Mouse (Mus musculus): Measurements from ENCODE around the gene Tyro3. TPM values are rescaled to one million over a fixed set of nuclear protein-coding genes. Genes with fewer than 3 reads are reported as not detected.

The Tyro3 gene
- polyA plus RNA-seq, 2 experiments, result 0.65 to 0.71 TPM

- TF ChIP-seq CTCF (IDR thresholded peaks at IDR 0.05; ENCODE audit: low read depth) (no peak), EP300 (IDR thresholded peaks at IDR 0.05; ENCODE audit: low read depth) (no peak)
- WGBS (ENCODE audit: insufficient replicate concordance), result 50% methylated on average over 5 of the region's 5 CpGs
- Histone ChIP-seq H3K4me1 (replicated peaks; ENCODE audit: control insufficient read depth in 2 of 2, insufficient read depth in 2 of 2, low read length in 1 of 2) (peaks cover 0 to 2% of the 10 kb centered on the region in 2 experiments; a peak in 2 of 4 replicates), H3K27ac (no peak overlapping the region), H3K27me3 (ENCODE audit: control insufficient read depth, insufficient read depth, low read length) (peaks cover 26% of the 10 kb centered on the region), H3K4me2 (ENCODE audit: low read depth) (no peak overlapping the region), H3K36me3 (replicated peaks; ENCODE audit: control insufficient read depth, insufficient read depth, low read depth) (no peaks in the 10 kb centered on the region), H3K9me3 (ENCODE audit: control insufficient read depth, low read length) (no peaks in the 10 kb centered on the region), H3K4me3 (ENCODE audit: insufficient read depth in 1 of 2, low read depth in 2 of 2, low read length in 2 of 2) (no peak overlapping the region), H3K9ac (replicated peaks) (no peak overlapping the region)
- DNase-seq (ENCODE audit: low read depth in 3 of 3, low spot score in 3 of 3), result no peak
- ATAC-seq (ENCODE audit: insufficient read depth), result no peak
Observed at GRCm38 (mm10) chr2:119804275-119804628, 6.7 kb downstream of the Tyro3 start.

GRCm38 (mm10) chr2:119804776-119805175 lies 7.2 kb downstream of the Tyro3 start:
- no peak overlapping the region for H3K9ac ChIP-seq (replicated peaks)

DNA sequence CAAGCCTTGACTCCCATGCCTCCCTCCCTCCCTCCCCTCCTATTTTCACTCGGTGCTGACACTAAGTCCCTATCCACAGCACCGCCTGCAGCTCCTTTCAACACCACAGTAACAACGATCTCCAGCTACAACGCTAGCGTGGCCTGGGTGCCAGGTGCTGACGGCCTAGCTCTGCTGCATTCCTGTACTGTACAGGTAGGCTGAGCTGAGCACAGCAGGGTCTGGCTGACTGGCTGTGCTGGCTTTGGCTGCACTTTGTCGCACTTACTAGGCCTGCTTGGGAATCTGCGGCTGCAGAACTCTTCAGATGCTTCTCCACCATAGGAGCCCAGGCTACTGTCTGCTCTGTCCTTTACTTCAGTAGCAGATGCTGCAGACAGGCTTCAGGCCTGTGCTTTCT lies 8.0 kb downstream of the Tyro3 start:
- ATAC-seq (ENCODE audit: insufficient read depth), result no peak
- Histone ChIP-seq H3K27ac (no peak overlapping the region), H3K9ac (replicated peaks) (no peak overlapping the region), H3K27me3 (ENCODE audit: control insufficient read depth, insufficient read depth, low read length) (peaks cover 13% of the 10 kb centered on the region), H3K4me2 (ENCODE audit: low read depth) (no peak overlapping the region), H3K36me3 (replicated peaks; ENCODE audit: control insufficient read depth, insufficient read depth, low read depth) (no peaks in the 10 kb centered on the region), H3K9me3 (ENCODE audit: control insufficient read depth, low read length) (no peaks in the 10 kb centered on the region), H3K4me3 (ENCODE audit: insufficient read depth in 1 of 2, low read depth in 2 of 2, low read length in 2 of 2) (no peak overlapping the region), H3K4me1 (replicated peaks; ENCODE audit: control insufficient read depth in 2 of 2, insufficient read depth in 2 of 2, low read length in 1 of 2) (peaks cover 0 to 2% of the 10 kb centered on the region in 2 experiments; a peak in 1 of 4 replicates)
- TF ChIP-seq CTCF (IDR thresholded peaks at IDR 0.05; ENCODE audit: low read depth) (no peak), EP300 (IDR thresholded peaks at IDR 0.05; ENCODE audit: low read depth) (no peak)
- 64% methylated on average over 8 of the region's 8 CpGs for WGBS (ENCODE audit: insufficient replicate concordance)
- no peak for DNase-seq (ENCODE audit: low read depth in 3 of 3, low spot score in 3 of 3)

More at GRCm38 (mm10) chr2:119804776-119805175, 7.2 kb downstream of the Tyro3 start:
- Histone ChIP-seq H3K27me3 (ENCODE audit: control insufficient read depth, insufficient read depth, low read length) (peaks cover 20% of the 10 kb centered on the region), H3K36me3 (replicated peaks; ENCODE audit: control insufficient read depth, insufficient read depth, low read depth) (no peaks in the 10 kb centered on the region), H3K4me2 (ENCODE audit: low read depth) (no peak overlapping the region), H3K27ac (no peak overlapping the region), H3K4me3 (ENCODE audit: insufficient read depth in 1 of 2, low read depth in 2 of 2, low read length in 2 of 2) (no peak overlapping the region), H3K4me1 (replicated peaks; ENCODE audit: control insufficient read depth in 2 of 2, insufficient read depth in 2 of 2, low read length in 1 of 2) (peaks cover 0 to 2% of the 10 kb centered on the region in 2 experiments; a peak in 2 of 4 replicates), H3K9me3 (ENCODE audit: control insufficient read depth, low read length) (no peaks in the 10 kb centered on the region)
- no peak for DNase-seq (ENCODE audit: low read depth in 3 of 3, low spot score in 3 of 3)
- WGBS (ENCODE audit: insufficient replicate concordance), result 52% methylated on average over 9 of the region's 9 CpGs
- ATAC-seq (ENCODE audit: insufficient read depth), result no peak
- TF ChIP-seq CTCF (IDR thresholded peaks at IDR 0.05; ENCODE audit: low read depth) (no peak), EP300 (IDR thresholded peaks at IDR 0.05; ENCODE audit: low read depth) (no peak)

DNA sequence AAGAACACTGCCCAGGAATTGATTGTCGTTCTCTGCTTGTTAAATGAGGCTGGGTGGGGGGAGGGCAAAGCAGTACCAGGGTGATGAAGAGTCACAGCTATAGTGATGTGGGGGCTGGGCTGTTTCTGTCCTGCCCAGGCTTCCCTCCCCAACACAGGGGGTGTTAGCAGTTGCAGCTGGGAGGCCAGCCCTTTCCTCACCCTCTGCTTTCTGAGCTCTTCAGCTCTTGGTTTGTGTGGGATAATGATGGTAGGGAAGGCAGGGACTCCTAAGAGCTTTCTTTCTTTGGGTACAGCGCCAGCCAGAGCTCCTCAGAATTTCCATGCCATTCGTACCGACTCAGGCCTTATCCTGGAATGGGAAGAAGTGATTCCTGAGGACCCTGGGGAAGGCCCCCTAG lies 10.9 kb downstream of the Tyro3 start:
- ATAC-seq (ENCODE audit: insufficient read depth), result no peak

DNA sequence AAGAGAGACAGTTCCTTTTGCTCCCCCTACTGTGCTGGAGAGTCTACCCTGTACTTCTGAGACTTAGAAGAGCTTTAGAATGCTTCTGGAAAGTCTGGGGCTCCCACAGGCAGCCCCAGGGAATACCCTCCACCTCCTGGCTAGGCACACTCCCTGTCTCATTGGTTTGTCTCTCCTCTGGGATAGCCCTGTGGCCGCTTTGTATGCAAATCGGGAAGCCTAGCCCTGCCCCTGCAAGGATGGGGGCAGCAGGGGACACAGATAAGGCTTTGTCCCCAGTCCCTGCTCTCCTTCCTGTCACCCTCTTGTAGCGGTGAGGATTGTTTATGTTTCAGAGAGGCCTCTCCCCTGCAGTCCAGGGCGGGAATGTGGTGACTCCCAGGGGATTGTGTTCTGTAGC lies 11.3 kb downstream of the Tyro3 start:
- H3K27me3 ChIP-seq (ENCODE audit: control insufficient read depth, insufficient read depth, low read length), result no peaks in the 10 kb centered on the region
- no peaks in the 10 kb centered on the region for H3K36me3 ChIP-seq (replicated peaks; ENCODE audit: control insufficient read depth, insufficient read depth, low read depth)
- peaks cover 0 to 2% of the 10 kb centered on the region in 2 experiments; a peak in 1 of 4 replicates for H3K4me1 ChIP-seq (replicated peaks; ENCODE audit: control insufficient read depth in 2 of 2, insufficient read depth in 2 of 2, low read length in 1 of 2)
- no peak overlapping the region for H3K27ac ChIP-seq
- ATAC-seq (ENCODE audit: insufficient read depth) (no peak), DNase-seq (ENCODE audit: low read depth in 3 of 3, low spot score in 3 of 3) (no peak)
- no peaks in the 10 kb centered on the region for H3K9me3 ChIP-seq (ENCODE audit: control insufficient read depth, low read length)
- WGBS (ENCODE audit: insufficient replicate concordance), result 37% methylated on average over 4 of the region's 4 CpGs
- no peak overlapping the region for H3K9ac ChIP-seq (replicated peaks)
- no peak overlapping the region for H3K4me3 ChIP-seq (ENCODE audit: insufficient read depth in 1 of 2, low read depth in 2 of 2, low read length in 2 of 2)
- no peak overlapping the region for H3K4me2 ChIP-seq (ENCODE audit: low read depth)
- TF ChIP-seq CTCF (IDR thresholded peaks at IDR 0.05; ENCODE audit: low read depth), result no peak
- no peak for TF ChIP-seq EP300 (IDR thresholded peaks at IDR 0.05; ENCODE audit: low read depth)

More for the DNA sequence above, 10.9 kb downstream of the Tyro3 start:
- Histone ChIP-seq H3K9ac (replicated peaks) (no peak overlapping the region), H3K4me3 (ENCODE audit: insufficient read depth in 1 of 2, low read depth in 2 of 2, low read length in 2 of 2) (no peak overlapping the region), H3K4me2 (ENCODE audit: low read depth) (no peak overlapping the region), H3K4me1 (replicated peaks; ENCODE audit: control insufficient read depth in 2 of 2, insufficient read depth in 2 of 2, low read length in 1 of 2) (peaks cover 0 to 2% of the 10 kb centered on the region in 2 experiments; a peak in 1 of 4 replicates), H3K9me3 (ENCODE audit: control insufficient read depth, low read length) (no peaks in the 10 kb centered on the region), H3K36me3 (replicated peaks; ENCODE audit: control insufficient read depth, insufficient read depth, low read depth) (no peaks in the 10 kb centered on the region), H3K27me3 (ENCODE audit: control insufficient read depth, insufficient read depth, low read length) (no peaks in the 10 kb centered on the region), H3K27ac (no peak overlapping the region)
- 43% methylated on average over 4 of the region's 4 CpGs for WGBS (ENCODE audit: insufficient replicate concordance)
- TF ChIP-seq EP300 (IDR thresholded peaks at IDR 0.05; ENCODE audit: low read depth) (no peak), CTCF (IDR thresholded peaks at IDR 0.05; ENCODE audit: low read depth) (no peak)
- no peak for DNase-seq (ENCODE audit: low read depth in 3 of 3, low spot score in 3 of 3)
